Mouse (Mus musculus): ENCODE measurements around the gene Gnao1. TPM values are rescaled to one million over a fixed set of nuclear protein-coding genes. Genes with fewer than 3 reads are reported as not detected.

Gnao1 gene
- polyA plus RNA-seq, 1 experiment from 2014 or later, result 242 TPM

- peak; percentile 27; the same call in 1 of the 2 replicates for ATAC-seq (replicated peaks)
- Histone ChIP-seq H3K9me3 (no peaks in the 10 kb centered on the region), H3K27me3 (replicated peaks) (no peaks in the 10 kb centered on the region), H3K9ac (no peak overlapping the region), H3K4me2 (no peak overlapping the region), H3K4me3 (no peak overlapping the region), H3K4me1 (peaks cover 51% of the 10 kb centered on the region), H3K36me3 (replicated peaks) (0 out of 2 replicates have a peak, but pooled peaks cover 5% of the 10 kb centered on the region), H3K27ac (peak overlapping the region; percentile 75)
- 38% methylated on average over 1 of the region's 1 CpGs for WGBS
These were observed 98.8 kb downstream of the Gnao1 start for GRCm38 (mm10) chr8:93908546-93908945.

- Histone ChIP-seq H3K27ac (no peak overlapping the region), H3K9ac (no peak overlapping the region), H3K36me3 (replicated peaks) (0 out of 2 replicates have a peak, but pooled peaks cover 5% of the 10 kb centered on the region), H3K4me1 (peaks cover 51% of the 10 kb centered on the region), H3K4me2 (no peak overlapping the region), H3K4me3 (no peak overlapping the region), H3K27me3 (replicated peaks) (no peaks in the 10 kb centered on the region), H3K9me3 (no peaks in the 10 kb centered on the region)
- ATAC-seq (replicated peaks), result no peak
- WGBS, result 70% methylated on average over 7 of the region's 7 CpGs
These were observed 102.2 kb downstream of the Gnao1 start for GRCm38 (mm10) chr8:93911715-93912555.

GRCm38 (mm10) chr8:93917859-93918421 is 108.2 kb downstream of the Gnao1 start:
- Histone ChIP-seq H3K9ac (no peak overlapping the region), H3K4me1 (peaks cover 61% of the 10 kb centered on the region), H3K36me3 (replicated peaks) (no peaks in the 10 kb centered on the region), H3K9me3 (no peaks in the 10 kb centered on the region), H3K4me3 (no peak overlapping the region), H3K4me2 (peak overlapping the region; percentile 32), H3K27ac (peak overlapping the region; percentile 92), H3K27me3 (replicated peaks) (no peaks in the 10 kb centered on the region)
- 3% methylated on average over 13 of the region's 13 CpGs for WGBS
- peak; percentile 85 for ATAC-seq (replicated peaks)

- ATAC-seq (replicated peaks), result no peak
- Histone ChIP-seq H3K27me3 (replicated peaks) (no peaks in the 10 kb centered on the region), H3K4me1 (peaks cover 61% of the 10 kb centered on the region), H3K27ac (peak overlapping the region; percentile 92), H3K4me2 (0 out of 2 replicates have a peak overlapping the region, but pooled peaks have one; percentile 32), H3K4me3 (no peak overlapping the region), H3K9me3 (no peaks in the 10 kb centered on the region), H3K9ac (no peak overlapping the region), H3K36me3 (replicated peaks) (no peaks in the 10 kb centered on the region)
- WGBS, result 70% methylated on average over 2 of the region's 2 CpGs
These were observed 108.8 kb downstream of the Gnao1 start for GRCm38 (mm10) chr8:93918580-93918979.

GRCm38 (mm10) chr8:93919422-93919821 is 109.7 kb downstream of the Gnao1 start:
- ATAC-seq (replicated peaks), result no peak
- no peaks in the 10 kb centered on the region for H3K27me3 ChIP-seq (replicated peaks)
- 58% methylated on average over 3 of the region's 3 CpGs for WGBS
- no peaks in the 10 kb centered on the region for H3K36me3 ChIP-seq (replicated peaks)
- H3K4me1 ChIP-seq, result peaks cover 70% of the 10 kb centered on the region
- H3K9ac ChIP-seq, result no peak overlapping the region
- no peaks in the 10 kb centered on the region for H3K9me3 ChIP-seq
- no peak overlapping the region for H3K4me3 ChIP-seq
- no peak overlapping the region for H3K4me2 ChIP-seq
- peak overlapping the region; percentile 92 for H3K27ac ChIP-seq

- no peak overlapping the region for H3K9ac ChIP-seq
- H3K4me2 ChIP-seq, result no peak overlapping the region
- no peaks in the 10 kb centered on the region for H3K27me3 ChIP-seq (replicated peaks)
- H3K36me3 ChIP-seq (replicated peaks), result no peaks in the 10 kb centered on the region
- no peaks in the 10 kb centered on the region for H3K9me3 ChIP-seq
- H3K4me3 ChIP-seq, result no peak overlapping the region
- 34% methylated on average over 12 of the region's 12 CpGs for WGBS
- peak overlapping the region; percentile 92 for H3K27ac ChIP-seq
- ATAC-seq (replicated peaks), result no peak
- H3K4me1 ChIP-seq, result peaks cover 76% of the 10 kb centered on the region
These were observed 110.3 kb downstream of the Gnao1 start for GRCm38 (mm10) chr8:93919916-93920589.

GRCm38 (mm10) chr8:93920590-93920948 is 110.8 kb downstream of the Gnao1 start:
- Histone ChIP-seq H3K27me3 (replicated peaks) (no peaks in the 10 kb centered on the region), H3K9me3 (no peaks in the 10 kb centered on the region), H3K36me3 (replicated peaks) (no peaks in the 10 kb centered on the region), H3K27ac (peak overlapping the region; percentile 92), H3K4me1 (peaks cover 78% of the 10 kb centered on the region), H3K4me3 (no peak overlapping the region), H3K9ac (no peak overlapping the region), H3K4me2 (no peak overlapping the region)
- 73% methylated on average over 7 of the region's 7 CpGs for WGBS
- no peak for ATAC-seq (replicated peaks)

- H3K4me2 ChIP-seq, result no peak overlapping the region
- no peak overlapping the region for H3K4me3 ChIP-seq
- 71% methylated on average over 7 of the region's 7 CpGs for WGBS
- no peak overlapping the region for H3K27ac ChIP-seq
- no peaks in the 10 kb centered on the region for H3K36me3 ChIP-seq (replicated peaks)
- H3K4me1 ChIP-seq, result peaks cover 50% of the 10 kb centered on the region
- no peak overlapping the region for H3K9ac ChIP-seq
- H3K27me3 ChIP-seq (replicated peaks), result no peaks in the 10 kb centered on the region
- no peak for ATAC-seq (replicated peaks)
- no peaks in the 10 kb centered on the region for H3K9me3 ChIP-seq
These were observed 114.2 kb downstream of the Gnao1 start for GRCm38 (mm10) chr8:93923897-93924334.

GRCm38 (mm10) chr8:93925513-93925912 is 115.7 kb downstream of the Gnao1 start:
- no peaks in the 10 kb centered on the region for H3K36me3 ChIP-seq (replicated peaks)
- no peaks in the 10 kb centered on the region for H3K9me3 ChIP-seq
- no peak for ATAC-seq (replicated peaks)
- no peak overlapping the region for H3K4me3 ChIP-seq
- H3K9ac ChIP-seq, result no peak overlapping the region
- 0 out of 2 replicates have a peak overlapping the region, but pooled peaks have one; percentile 11 for H3K27ac ChIP-seq
- no peaks in the 10 kb centered on the region for H3K27me3 ChIP-seq (replicated peaks)
- 23% methylated on average over 3 of the region's 3 CpGs for WGBS
- no peak overlapping the region for H3K4me2 ChIP-seq
- H3K4me1 ChIP-seq, result peaks cover 34% of the 10 kb centered on the region

- H3K9me3 ChIP-seq, result no peaks in the 10 kb centered on the region
- no peak overlapping the region for H3K27ac ChIP-seq
- H3K36me3 ChIP-seq (replicated peaks), result no peaks in the 10 kb centered on the region
- ATAC-seq (replicated peaks), result no peak
- H3K4me1 ChIP-seq, result peaks cover 10% of the 10 kb centered on the region; the same call in 1 of the 2 replicates
- no peak overlapping the region for H3K9ac ChIP-seq
- H3K27me3 ChIP-seq (replicated peaks), result no peaks in the 10 kb centered on the region
- H3K4me3 ChIP-seq, result no peak overlapping the region
- no peak overlapping the region for H3K4me2 ChIP-seq
- 91% methylated on average over 4 of the region's 4 CpGs for WGBS
These were observed 119.5 kb downstream of the Gnao1 start for GRCm38 (mm10) chr8:93929233-93929632.

GRCm38 (mm10) chr8:93931336-93931735 is 121.6 kb downstream of the Gnao1 start:
- Histone ChIP-seq H3K9me3 (no peaks in the 10 kb centered on the region), H3K4me2 (no peak overlapping the region), H3K4me1 (no peaks in the 10 kb centered on the region), H3K36me3 (replicated peaks) (no peaks in the 10 kb centered on the region), H3K9ac (no peak overlapping the region), H3K4me3 (no peak overlapping the region), H3K27ac (no peak overlapping the region), H3K27me3 (replicated peaks) (no peaks in the 10 kb centered on the region)
- no peak for ATAC-seq (replicated peaks)
- 58% methylated on average over 6 of the region's 6 CpGs for WGBS

GRCm38 (mm10) chr8:93932873-93933272 is 123.1 kb downstream of the Gnao1 start:
- ATAC-seq (replicated peaks), result peak; percentile 43; the same call in 1 of the 2 replicates
- 30% methylated on average over 6 of the region's 6 CpGs for WGBS

More at GRCm38 (mm10) chr8:93932873-93933272, 123.1 kb downstream of the Gnao1 start:
- no peaks in the 10 kb centered on the region for H3K9me3 ChIP-seq
- no peak overlapping the region for H3K4me3 ChIP-seq
- H3K27ac ChIP-seq, result no peak overlapping the region
- H3K36me3 ChIP-seq (replicated peaks), result no peaks in the 10 kb centered on the region
- no peaks in the 10 kb centered on the region for H3K4me1 ChIP-seq
- H3K4me2 ChIP-seq, result no peak overlapping the region
- no peaks in the 10 kb centered on the region for H3K27me3 ChIP-seq (replicated peaks)
- H3K9ac ChIP-seq, result no peak overlapping the region

Data from midbrain, embryonic 15.5 days (tissue).